Mouse (Mus musculus): Measurements from ENCODE around the gene Slc4a2.
"Not testable (repeated sequence)": the region's sequence is repeated elsewhere in the genome, so short reads cannot be mapped to it uniquely, and the experiment has no call there.

The Slc4a2 gene

DNA sequence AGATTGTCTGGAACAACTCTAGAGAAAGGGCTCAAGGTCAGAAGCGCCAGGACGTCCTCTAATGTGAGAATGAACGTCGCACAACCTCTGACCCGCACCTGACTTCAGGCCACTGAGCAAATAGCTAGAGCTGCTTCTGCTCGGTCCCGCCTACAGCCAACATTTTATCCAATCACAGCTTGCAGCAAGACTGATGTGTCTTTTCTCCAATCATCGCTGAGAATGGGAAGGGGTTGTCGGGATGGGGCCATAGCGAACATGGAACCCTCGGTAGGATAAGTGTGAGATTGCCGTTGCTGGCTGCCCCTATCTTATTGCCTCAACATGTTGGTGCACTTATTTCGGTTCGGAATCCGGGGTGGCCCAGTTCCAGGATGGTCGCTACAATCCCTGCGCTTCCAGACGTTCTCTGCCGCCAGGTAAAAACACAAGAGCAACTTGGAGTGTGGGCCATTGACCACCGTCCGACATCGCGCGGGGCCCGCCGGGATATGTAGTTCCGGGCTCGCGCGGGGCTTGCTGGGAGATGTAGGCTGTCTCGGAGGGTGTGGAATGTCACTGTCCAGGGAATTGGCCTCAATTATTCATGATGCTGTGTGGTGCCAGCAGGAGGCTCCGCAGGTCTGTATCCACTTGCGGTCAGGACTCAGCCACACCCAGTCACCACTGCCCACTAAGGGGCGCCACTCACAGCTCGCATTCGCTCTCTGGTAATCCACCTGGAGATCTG is 29.3 kb upstream of the Slc4a2 start:
- in situ Hi-C loops (cut with MseI, MboI), result no loop called here

DNA sequence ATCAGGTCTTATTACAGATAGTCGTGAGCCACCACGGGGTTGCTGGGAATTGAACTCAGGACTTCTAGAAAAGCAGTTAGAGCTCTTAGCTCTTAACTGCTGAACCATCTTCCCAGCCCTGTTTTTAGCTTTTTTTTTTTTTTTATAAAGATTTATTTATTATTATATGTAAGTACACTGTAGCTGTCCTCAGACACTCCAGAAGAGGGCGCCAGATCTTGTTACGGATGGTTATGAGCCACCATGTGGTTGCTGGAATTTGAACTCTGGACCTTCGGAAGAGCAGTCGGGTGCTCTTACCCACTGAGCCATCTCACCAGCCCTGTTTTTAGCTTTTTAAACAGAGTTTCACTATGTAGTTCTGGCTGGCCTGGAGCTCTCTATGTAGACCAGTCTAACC is 27.4 kb upstream of the Slc4a2 start:
- in situ Hi-C loops (cut with MseI, MboI), result not testable (repeated sequence)

DNA sequence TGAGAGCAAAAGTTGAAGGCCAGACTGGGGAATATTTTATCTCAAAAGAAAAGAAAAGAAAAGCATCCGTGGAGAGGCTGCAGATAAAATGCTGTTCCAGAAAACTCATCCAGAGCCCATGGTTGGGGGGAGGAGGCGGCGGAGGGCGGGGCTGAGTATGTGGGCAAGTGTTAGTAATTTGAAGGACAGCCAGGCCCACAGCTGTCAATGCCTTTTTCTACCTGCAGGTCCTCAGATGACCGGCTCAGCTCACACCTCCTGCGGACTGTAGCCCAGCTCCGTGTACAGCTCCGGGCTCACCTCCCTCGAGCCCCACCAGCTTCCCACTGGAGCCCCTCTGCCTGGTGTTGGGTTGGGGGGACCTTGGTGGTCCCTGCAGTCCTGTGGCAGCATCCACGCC is 24.0 kb upstream of the Slc4a2 start:
- in situ Hi-C loops (cut with MseI, MboI), result no loop called here

DNA sequence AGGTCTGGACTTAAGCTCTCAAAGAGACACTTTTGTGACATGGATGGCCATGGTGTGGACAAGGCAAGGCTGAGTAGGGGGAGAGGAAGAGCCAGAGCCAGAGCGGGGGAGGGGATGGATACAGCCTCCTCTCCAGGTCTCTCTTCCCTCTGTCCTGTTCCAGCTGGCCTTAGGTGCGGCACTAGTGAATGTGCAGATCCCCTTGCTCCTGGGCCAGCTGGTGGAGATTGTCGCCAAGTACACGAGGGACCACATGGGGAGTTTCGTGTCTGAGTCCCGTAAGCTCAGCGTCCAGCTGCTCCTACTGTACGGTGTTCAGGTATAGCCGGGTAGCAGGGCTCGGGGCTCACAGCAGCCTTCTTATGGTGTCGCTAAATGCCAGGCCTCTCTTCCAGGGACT is 23.3 kb upstream of the Slc4a2 start:
- in situ Hi-C loops (cut with MseI, MboI), result no loop called here

DNA sequence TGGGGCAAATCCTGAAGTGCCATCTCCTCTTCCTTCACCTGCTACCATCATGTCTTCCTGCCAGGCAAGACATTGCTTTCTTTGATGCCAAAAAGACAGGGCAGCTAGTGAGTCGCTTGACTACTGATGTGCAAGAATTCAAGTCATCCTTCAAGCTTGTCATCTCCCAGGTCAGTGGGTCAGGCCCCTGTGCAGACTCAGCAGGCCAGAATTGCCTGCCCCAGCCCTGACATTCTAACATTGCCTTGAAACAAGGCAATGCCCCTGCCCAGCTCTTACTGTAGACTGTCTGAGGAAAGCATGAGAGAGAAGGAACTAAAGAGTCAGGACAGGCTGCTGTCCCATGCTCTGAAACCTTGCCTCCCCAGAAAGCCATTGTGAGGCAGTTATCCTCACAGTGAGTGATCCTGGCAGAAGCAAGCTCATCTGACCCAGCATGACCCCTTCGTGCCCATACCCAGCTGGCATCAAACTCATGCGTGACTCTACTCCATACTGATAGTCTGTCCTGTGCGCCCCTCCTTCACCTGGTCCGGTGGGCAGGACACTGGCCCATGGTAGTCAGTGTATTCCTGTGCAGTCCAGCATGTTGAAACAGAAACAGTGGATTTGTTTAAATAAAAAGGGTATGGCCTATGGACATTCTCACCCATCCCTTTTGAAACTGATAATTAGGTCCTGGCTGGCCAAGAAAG is 22.6 kb upstream of the Slc4a2 start:
- in situ Hi-C loops (cut with MseI, MboI), result no loop called here

DNA sequence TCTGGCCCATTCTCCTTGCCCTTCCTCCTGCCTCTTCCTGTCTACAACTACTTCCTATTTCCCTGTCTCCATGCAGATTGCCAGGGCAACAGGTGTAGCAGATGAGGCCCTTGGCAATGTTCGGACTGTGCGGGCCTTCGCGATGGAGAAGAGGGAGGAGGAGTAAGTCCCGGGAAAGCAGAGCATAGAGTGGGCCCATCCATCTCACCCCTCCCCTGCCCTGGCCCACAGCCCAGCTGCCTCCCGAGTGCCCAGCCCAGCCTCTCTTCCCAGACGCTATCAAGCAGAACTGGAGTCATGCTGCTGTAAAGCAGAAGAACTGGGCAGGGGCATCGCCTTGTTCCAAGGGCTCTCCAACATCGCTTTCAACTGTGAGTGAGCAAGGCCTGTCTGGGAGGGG is 21.7 kb upstream of the Slc4a2 start:
- in situ Hi-C loops (cut with MseI, MboI), result no loop called here

DNA sequence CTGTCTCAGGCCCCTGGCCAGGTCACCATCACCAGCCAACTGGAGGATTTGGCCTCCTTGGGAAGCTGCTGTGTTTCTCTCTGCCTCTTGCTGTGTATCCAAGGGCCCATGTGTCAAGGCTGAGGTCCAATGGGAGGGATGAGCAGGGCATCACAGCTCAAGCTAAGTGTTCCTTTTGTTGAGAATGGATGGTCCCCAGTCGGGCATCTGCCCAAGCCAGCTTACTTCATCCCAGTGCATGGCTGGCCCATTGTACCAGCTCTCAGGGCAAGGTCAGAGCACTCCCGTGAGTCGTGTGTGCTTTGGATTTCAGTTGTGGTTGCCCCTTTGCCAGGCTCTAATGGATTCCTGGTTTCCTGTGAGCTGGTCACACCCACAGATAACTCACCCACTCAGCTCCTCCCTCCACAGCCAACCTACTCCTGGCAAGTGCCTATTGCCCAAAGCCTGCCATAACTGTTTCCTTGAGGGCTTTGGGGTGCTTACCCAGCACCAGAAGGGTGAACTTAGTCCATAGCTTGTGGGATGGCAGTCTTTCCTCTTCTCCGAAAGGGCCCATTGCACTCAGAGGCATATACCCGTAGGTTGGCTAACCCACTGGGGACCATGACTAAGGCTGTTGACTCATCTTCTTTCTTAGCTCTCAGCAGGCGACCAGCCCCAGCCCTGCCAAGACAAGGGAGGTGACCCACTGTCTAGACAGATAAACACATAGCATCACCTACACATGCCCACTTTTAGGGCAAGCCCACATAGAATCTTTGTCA is 18.9 kb upstream of the Slc4a2 start:
- in situ Hi-C loops (cut with MseI, MboI), result no loop called here

DNA sequence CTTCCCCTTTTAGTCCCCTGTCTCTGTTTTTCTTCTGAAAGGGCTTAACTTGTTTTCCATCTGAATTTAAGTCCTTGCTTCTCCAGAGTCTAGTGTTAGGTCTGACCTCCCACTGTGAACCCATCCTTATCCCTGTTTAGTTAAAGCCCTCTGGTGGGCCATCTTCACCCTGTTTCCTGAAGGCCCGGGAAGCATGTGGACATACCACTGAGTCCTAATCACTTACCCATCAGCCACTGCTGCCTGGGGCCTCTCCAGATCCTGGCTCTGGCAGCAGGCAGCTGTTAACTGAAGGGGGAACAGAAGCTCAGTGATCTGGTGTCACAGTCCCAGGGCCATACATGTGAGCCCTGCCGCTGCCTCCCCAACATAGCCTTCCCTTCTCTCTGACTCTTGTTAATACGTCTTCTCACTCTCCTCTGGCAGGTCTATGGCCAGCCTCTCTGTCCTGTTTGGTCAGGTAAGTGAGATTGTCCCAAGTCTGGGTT is 18.2 kb upstream of the Slc4a2 start:
- in situ Hi-C loops (cut with MseI, MboI), result no loop called here

DNA sequence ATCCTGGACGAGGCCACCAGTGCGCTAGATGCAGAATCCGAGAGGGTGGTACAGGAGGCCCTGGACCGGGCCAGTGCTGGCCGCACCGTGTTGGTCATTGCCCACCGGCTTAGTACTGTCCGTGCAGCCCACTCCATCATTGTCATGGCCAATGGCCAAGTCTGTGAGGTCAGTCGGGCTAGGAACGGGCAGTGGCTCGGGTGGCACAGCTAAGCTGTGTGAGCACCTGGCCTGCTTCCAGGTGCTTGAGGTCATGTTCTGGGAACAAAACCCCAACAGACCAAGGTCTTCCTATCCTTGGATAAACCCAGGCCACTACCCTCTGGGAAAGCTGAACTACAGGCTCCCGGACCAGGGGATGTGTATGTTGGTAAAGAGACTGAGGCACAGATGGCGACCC is 15.0 kb upstream of the Slc4a2 start:
- in situ Hi-C loops (cut with MseI, MboI), result no loop called here

DNA sequence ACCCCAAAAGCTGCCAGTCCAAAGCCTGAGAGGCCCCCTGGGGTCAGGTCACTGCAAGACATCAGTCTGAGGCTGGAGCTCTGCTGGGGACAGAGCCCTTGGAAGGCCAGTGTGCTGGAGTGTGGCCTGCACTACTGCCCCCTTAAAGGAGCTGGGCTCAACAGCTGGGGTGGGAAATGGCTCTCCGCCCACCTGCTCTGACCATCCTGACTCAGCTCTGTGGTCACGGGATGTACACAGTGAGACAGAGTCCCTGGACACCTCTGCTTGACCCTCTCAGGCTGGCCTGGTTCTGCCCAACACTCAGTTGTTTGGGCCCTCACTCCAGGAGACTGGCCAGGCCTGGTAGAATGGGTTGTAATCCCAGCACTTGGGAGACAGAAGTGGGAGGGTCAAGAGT is 14.2 kb upstream of the Slc4a2 start:
- in situ Hi-C loops (cut with MseI, MboI), result no loop called here

DNA sequence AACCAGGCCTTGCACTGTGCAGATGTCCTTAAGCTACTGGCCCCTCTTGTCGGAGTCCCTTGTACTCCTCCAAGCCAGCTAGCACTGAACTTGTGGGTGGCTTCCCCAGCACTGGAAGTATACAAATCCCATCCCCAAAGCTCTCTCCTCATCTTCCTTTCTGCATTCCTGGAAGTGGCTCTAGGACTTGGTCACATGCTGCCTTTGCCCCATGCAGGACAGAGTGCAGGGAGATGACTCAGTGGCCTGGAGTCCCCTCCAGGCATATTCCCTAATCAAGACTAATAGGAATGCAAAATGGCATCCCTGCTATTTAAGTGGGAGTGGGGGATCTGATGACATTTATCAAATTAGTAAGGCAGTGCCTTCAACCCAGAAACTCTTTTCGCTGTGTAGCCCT is 11.6 kb upstream of the Slc4a2 start:
- in situ Hi-C loops (cut with MseI, MboI), result no loop called here

DNA sequence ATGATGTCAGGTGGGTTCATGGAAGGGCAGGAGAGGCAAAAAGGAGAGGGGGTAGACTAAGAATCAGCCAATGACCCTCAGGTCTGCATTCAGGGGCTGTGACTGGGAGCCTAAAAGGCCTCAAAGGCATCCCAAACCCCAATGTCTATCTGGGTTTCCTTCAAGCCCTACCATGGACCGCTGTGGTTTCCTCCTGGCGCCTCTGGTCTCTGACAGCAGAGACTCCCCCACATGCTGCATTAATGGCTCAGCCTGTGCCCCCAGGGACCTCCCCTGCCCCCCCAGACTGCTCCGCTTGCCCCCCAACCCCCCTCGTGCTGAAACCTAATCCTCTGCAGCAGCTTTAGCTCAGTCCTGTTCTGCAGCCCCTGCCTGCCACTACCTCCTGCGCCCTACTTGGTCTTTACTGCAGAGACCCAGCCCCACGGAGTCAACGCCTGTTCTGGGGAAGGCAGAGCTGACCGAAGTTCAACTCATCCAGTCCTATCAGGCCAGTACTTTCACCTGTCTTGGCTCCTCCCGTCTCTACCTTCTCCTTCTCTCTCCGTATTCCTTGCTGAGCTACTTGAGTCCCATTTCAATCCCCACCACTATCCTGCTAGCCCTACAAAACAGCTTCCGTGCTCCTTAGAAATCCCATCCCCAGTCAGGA is 10.5 kb upstream of the Slc4a2 start, which contains the start of gene Asic3:
Asic3 (plus strand) TSS at position 351 of the 652 bp plus-strand sequence.
- in situ Hi-C loops (cut with MseI, MboI), result no loop called here

DNA sequence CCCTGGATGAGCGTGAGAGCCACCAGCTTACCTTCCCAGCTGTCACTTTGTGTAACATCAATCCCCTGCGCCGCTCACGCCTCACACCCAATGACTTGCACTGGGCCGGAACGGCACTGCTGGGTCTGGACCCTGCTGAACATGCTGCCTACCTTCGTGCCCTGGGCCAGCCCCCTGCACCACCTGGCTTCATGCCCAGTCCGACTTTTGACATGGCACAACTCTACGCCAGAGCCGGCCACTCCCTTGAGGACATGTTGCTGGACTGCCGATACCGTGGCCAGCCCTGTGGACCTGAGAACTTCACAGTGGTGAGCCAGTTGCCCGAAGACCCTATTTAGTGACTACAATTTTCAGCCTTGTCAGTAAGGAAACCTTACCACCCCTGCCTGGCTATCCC is 9.7 kb upstream of the Slc4a2 start:
- in situ Hi-C loops (cut with MseI, MboI), result no loop called here

DNA sequence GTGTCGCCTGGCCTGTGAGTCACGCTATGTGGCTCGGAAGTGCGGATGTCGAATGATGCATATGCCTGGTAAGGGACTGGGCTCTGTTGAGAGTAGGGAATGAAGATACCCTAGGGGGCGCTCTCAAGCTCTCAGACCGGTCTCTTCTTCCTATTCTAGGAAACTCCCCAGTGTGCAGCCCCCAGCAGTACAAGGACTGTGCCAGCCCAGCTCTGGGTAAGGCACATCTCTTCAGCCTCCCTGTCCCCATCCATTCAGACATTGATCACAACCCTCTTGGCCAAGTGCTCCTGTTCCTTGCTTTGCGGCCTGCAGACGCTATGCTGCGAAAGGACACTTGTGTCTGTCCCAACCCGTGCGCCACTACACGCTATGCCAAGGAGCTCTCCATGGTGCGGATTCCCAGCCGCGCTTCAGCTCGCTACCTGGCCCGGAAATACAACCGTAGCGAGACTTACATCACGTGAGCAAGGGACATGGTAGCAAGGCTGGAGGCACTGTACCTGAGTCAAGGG is 7.4 kb upstream of the Slc4a2 start:
- in situ Hi-C loops (cut with MseI, MboI), result no loop called here

DNA sequence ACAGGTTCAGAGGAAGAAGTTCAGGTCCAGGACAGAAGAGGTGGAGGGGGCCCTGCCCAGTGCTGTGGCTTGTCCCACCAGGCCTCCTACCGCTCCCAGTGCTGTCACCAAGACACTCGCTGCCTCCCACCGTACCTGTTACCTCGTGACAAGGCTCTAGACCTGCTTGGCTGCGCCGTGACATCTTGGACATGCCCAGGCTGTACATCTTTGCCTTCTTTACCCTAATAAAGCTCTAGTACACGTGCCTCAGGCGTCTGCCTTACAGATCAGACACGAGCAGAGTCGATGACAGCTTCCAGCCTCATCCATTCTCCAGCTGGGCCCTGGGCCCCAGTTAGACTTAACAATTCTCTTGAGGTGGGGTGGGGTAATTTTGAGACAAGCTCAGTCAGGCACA is 6.0 kb upstream of the Slc4a2 start:
- in situ Hi-C loops (cut with MseI, MboI), result no loop called here

DNA sequence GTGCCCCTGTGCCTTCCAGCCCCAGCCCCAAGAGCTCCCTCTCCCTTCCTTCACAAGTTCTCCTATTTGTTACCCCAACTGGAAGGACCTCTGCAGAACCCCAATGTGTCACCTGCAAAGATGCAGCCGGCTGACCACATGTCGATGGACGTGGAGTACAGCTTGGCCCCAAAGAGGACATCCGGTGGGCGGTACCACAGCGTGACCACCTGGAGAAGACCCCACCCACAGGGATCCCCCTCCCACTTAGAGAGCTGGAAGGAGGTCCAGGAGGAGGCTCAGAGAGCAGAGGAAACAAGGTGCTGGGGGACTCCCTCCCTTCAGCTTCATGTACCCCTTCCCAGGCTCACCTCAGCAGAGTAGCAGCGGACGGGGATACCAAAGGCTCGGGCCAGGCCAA is 3.3 kb upstream of the Slc4a2 start:
- in situ Hi-C loops (cut with MseI, MboI), result no loop called here

DNA sequence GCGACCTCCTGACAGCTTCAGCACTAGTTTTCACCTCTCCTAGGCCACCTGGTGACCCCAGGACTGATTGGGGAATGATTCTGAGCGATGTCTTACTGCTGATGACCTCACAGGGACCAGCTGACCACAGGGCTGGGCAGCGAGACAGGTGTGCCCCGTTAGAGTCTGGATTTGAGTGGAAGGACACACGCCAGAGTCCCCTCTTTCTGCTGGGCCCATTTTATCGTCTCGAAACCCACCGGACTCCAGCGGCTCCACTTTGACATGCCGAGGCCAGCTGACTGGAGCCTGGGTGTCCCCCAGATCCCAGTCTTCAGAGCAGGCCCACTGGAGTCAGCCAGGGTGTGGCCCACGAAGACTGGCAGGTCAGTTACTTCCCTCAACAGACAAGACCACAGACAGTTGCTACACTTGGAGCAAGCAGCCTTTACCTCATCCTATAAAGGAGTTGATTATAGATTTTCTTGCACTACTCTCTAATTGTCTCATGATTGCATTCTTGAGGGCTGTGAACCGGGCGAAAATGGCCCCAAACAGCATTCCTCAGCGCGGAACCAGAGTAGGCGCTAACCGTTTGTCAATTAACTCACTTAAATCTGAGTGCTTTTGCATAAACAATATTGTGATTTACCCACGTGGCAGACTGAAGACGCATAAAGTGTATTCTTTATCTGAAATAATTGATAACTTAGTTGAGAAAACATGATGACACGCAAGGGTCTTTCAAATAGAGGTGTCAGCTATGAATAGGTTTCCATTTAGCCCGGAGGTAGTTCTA is 556 bp downstream of the Slc4a2 start:
- in situ Hi-C loops (cut with MseI, MboI), result no loop called here

DNA sequence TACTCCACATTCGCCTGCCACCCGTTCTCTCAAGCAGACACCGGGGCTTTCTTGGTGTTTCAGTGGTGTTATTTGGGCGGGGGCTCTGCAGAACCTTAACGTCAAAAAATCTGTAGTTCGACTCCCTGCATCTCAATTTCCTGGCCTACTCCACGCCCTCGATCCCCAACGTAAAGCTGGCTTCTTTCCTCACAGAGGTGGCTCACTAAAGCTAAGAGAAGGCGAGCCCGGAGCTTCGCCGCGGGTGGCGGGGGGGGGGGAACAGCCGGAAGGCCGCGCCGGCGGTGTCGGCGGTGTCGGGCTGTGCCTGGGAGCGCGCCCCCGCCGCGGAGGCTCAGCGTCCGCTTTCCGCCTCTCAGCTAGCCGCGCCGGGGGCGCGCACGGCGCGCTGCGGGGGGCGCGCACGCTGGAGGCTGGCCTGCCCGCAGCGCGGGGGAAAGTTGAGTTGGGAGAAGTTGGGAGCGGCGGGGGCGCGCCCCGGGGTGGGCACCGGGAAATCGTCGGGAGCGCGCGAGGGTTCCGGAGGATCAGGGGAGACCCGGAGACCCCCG is 1.3 kb downstream of the Slc4a2 start:
- in situ Hi-C loops (cut with MseI, MboI), result no loop called here

DNA sequence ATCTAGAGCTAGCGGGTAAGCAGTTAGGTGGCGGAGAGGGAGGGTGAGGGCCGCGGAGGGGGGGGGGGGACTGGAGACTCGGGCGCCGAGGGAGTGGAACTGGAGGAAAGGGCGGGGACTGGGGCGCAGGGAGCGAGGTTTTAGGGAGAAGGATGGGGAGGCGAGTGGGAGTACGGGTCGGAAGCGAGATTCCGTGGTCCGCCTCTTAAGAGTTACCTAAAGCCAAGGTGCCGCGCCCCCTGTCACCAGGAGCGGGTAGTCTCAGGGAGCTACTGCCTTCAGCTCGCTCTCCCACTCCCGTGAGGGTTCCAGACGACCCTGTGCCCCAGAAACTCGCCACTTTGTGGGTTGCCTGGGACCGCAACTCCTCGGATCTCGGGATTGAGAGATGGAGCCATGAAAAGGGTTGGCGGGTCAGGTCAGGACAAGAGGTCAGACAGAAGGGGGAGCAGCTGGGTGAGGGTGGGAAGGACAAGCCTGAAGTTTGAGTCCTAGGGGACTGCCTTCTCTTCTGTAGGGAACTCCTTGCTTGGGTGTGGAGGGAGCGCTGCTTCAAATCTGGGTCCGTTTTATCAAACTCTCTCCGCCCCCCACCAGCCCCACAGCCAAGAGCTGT is 1.9 kb downstream of the Slc4a2 start:
- in situ Hi-C loops (cut with MseI, MboI), result no loop called here

DNA sequence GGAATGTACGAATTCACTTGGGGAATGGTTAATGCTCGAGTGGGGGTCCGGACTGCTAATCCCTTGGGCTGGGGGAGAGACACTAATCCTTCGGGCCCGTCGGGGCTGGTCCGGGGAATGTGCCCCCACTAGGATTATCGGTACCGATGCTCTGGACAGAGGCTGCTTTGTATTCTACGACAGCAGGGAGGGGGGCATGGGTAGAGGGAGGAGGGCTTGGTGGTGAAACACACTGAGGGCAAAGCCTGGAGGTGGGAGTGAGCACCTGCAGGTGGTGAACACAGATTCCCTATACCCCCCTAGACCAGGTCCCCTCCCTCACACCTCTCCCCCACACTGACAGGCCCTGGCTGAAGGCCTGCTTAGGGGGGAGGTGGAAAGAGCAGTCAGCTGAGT is 2.4 kb downstream of the Slc4a2 start:
- in situ Hi-C loops (cut with MseI, MboI), result no loop called here
